Mouse (Mus musculus): ENCODE results near the gene Trpc4ap.

- no peak for TF ChIP-seq POLR2A (IDR thresholded peaks at IDR 0.05; ENCODE audit: low read depth, low read length)
- TF ChIP-seq CTCF (IDR thresholded peaks at IDR 0.05; ENCODE audit: extremely low read depth, insufficient read length, insufficient replicate concordance, low read depth, low read length), result no peak
These were observed 42.9 kb upstream of the Trpc4ap start for GRCm38 (mm10) chr2:155735080-155735479.
